Mouse (Mus musculus) lung, postnatal 0 days (tissue): Measurements from ENCODE around the gene Tnfsf9. TPM values are rescaled to one million over a fixed set of nuclear protein-coding genes. Genes with fewer than 3 reads are reported as not detected.

Experiments
- ATAC-seq: fragments of 200-750 bp; cut with Nextera tagmentation; 2 replicates; pipeline ENCODE4 v1.8.0; 2017; ENCODE audit warnings: moderate library complexity
- DNase-seq: peaks from one replicate; pipeline ENCODE4 v3.0.0-alpha.2; 2016; ENCODE audit warnings: low spot score
- H3K27ac ChIP-seq: fragments of 300-500 bp; sonication (generic); 2 replicates; pipeline ENCODE4 v1.5.1; 2014; ENCODE audit warnings: antibody characterized with exemption, mild to moderate bottlenecking, low read length, mixed read lengths
- H3K27me3 ChIP-seq: fragments of 300-500 bp; sonication (generic); replicated peaks from 2 replicates; pipeline ENCODE4 v1.6.1; 2014; ENCODE audit warnings: low read length, mixed read lengths; ENCODE audit not compliant: insufficient read depth
- H3K36me3 ChIP-seq: fragments of 300-500 bp; sonication (generic); 2 replicates; pipeline ENCODE4 v1.6.1; 2014; ENCODE audit warnings: low read length, mixed read lengths; ENCODE audit not compliant: insufficient read depth
- H3K4me1 ChIP-seq: fragments of 300-500 bp; sonication (generic); 2 replicates; pipeline ENCODE4 v1.6.1; 2014; ENCODE audit warnings: antibody characterized with exemption, low read depth, low read length, mixed read lengths; ENCODE audit not compliant: insufficient read depth
- H3K4me2 ChIP-seq: fragments of 300-500 bp; sonication (generic); replicated peaks from 2 replicates; pipeline ENCODE4 v1.6.1; 2014; ENCODE audit warnings: low read depth, mild to moderate bottlenecking, low read length, moderate library complexity, mixed read lengths
- H3K4me3 ChIP-seq: fragments of 300-500 bp; sonication (generic); 2 replicates; pipeline ENCODE4 v1.5.1; 2014; ENCODE audit warnings: low read depth, low read length
- H3K9ac ChIP-seq: fragments of 300-500 bp; sonication (generic); replicated peaks from 2 replicates; pipeline ENCODE4 v1.6.1; 2014; ENCODE audit warnings: low read depth, mild to moderate bottlenecking
- H3K9me3 ChIP-seq: fragments of 300-500 bp; sonication (generic); 2 replicates; pipeline ENCODE4 v1.6.1; 2016; ENCODE audit warnings: low read length, mixed read lengths
- CTCF ChIP-seq: IDR thresholded peaks from 2 replicates; pipeline ENCODE4 v1.5.1; 2016; ENCODE audit warnings: antibody characterized with exemption, mild to moderate bottlenecking
- EP300 ChIP-seq: IDR thresholded peaks from 2 replicates; pipeline ENCODE4 v1.6.1; 2016; ENCODE audit warnings: antibody characterized with exemption, mild to moderate bottlenecking, control low read depth
- WGBS: fragments of 180-500 bp; shearing (Covaris S2); extraction: QIAGEN DNeasy Blood & Tissue Kit; methylation state at CpG from one replicate; pipeline ENCODE4 v1.1.7; 2014; 5-methylcytosine and 5-hydroxymethylcytosine counted together
- polyA plus RNA-seq: library from polyadenylated mRNA; unstranded; fragments of >200 nt; fragmentation: Nextera tagmentation; extraction: Ambion mirVana; gene quantifications from 2 replicates; pipeline ENCODE4 v1.2.1, GENCODE M21; 2015

Gene Tnfsf9
- polyA plus RNA-seq, 1 experiment from 2014 or later = 3.0 TPM

DNA sequence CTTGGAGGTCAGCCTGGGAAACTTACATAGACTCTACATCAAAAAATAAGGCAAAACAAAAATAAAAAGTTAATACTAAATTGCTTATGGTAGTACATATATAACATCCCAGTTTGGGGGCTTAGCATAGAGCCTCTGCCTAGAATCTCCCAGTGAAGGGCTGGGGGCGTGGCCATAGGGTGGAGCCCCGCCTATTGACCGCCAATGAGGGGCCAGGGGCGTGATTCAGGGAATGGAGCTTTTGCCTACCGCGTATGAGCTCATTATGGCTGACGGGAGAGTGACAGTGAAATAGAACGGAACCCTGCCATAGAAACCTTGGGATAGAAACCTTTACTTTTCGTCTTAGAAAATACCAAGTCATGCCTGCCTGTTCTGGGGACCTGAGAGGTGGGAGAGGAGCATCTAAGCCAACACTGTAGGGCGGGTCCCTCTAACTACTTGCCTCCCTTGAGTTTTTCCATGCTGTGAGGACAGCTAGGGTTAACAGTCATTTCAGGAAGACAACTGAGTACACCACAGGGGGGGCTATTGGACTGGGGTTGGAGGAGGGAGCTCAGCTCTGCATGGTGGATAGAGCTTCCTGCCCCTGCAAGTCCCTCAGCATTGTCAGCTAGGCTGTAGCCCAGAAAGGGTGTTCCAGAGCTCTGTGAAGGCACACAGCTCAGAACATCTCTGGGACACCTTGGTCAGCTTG is 5.3 kb upstream of the Tnfsf9 start:
- Histone ChIP-seq H3K27ac (no peak overlapping the region), H3K9ac (no peak overlapping the region), H3K9me3 (no peaks in the 10 kb centered on the region), H3K4me3 (no peak overlapping the region), H3K27me3 (no peaks in the 10 kb centered on the region), H3K36me3 (no peaks in the 10 kb centered on the region), H3K4me2 (no peak overlapping the region), H3K4me1 (no peaks in the 10 kb centered on the region)
- DNase-seq = no peak
- TF ChIP-seq CTCF (no peak), EP300 (no peak)
- ATAC-seq = no peak
- 10% methylated on average over 10 of the region's 10 CpGs for WGBS

DNA sequence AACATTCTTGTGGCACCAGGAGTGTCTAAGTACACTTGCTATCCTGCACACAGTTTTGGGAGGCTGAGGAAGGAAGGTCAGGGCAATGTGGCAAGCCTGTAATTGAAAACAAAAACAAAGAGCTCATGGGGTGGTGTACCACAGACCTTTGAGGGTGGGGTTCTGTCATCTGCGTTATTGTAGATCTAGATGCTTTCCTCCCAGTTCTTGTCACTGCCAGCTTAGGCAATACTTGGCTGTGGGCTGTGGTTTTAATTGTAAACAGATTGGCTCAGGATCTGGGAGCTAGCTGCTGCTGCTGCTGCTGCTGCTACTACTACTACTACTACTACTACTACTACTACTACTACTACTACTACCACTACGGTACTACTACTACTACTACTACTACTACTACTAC is 2.8 kb upstream of the Tnfsf9 start:
- H3K27ac ChIP-seq = no peak overlapping the region
- WGBS = 77% methylated on average over 2 of the region's 2 CpGs
- DNase-seq (no peak), ATAC-seq (no peak)
- H3K4me2 ChIP-seq = no peak overlapping the region
- no peaks in the 10 kb centered on the region for H3K4me1 ChIP-seq
- TF ChIP-seq CTCF = no peak
- no peak for TF ChIP-seq EP300
- H3K9ac ChIP-seq = no peak overlapping the region
- H3K27me3 ChIP-seq = no peaks in the 10 kb centered on the region
- no peak overlapping the region for H3K4me3 ChIP-seq
- H3K36me3 ChIP-seq = no peaks in the 10 kb centered on the region
- H3K9me3 ChIP-seq = no peaks in the 10 kb centered on the region

- Histone ChIP-seq H3K9me3 (no peaks in the 10 kb centered on the region), H3K27me3 (no peaks in the 10 kb centered on the region), H3K9ac (no peak overlapping the region), H3K4me2 (peak overlapping the region; percentile 87), H3K4me3 (no peak overlapping the region; the same call in 1 of the 2 replicates), H3K36me3 (no peaks in the 10 kb centered on the region), H3K4me1 (no peaks in the 10 kb centered on the region), H3K27ac (no peak overlapping the region)
- no peak for ATAC-seq
- DNase-seq = no peak
- 49% methylated on average over 4 of the region's 4 CpGs for WGBS
- TF ChIP-seq CTCF (no peak), EP300 (no peak)
These were observed 629 bp upstream of the Tnfsf9 start for GRCm38 (mm10) chr17:57104496-57104895.

GRCm38 (mm10) chr17:57106035-57106368 is 877 bp downstream of the Tnfsf9 start:
- Histone ChIP-seq H3K27me3 (no peaks in the 10 kb centered on the region), H3K4me3 (peak overlapping the region; percentile 51; the same call in 1 of the 2 replicates), H3K27ac (no peak overlapping the region), H3K36me3 (no peaks in the 10 kb centered on the region), H3K4me1 (no peaks in the 10 kb centered on the region), H3K4me2 (peak overlapping the region; percentile 87), H3K9me3 (no peaks in the 10 kb centered on the region), H3K9ac (no peak overlapping the region)
- no peak for DNase-seq
- no peak for ATAC-seq
- TF ChIP-seq EP300 (no peak), CTCF (no peak)
- WGBS = 14% methylated on average over 9 of the region's 9 CpGs

- Histone ChIP-seq H3K4me2 (no peak overlapping the region), H3K27me3 (no peaks in the 10 kb centered on the region), H3K27ac (no peak overlapping the region), H3K4me3 (no peak overlapping the region), H3K9ac (no peak overlapping the region), H3K9me3 (no peaks in the 10 kb centered on the region), H3K4me1 (no peaks in the 10 kb centered on the region), H3K36me3 (no peaks in the 10 kb centered on the region)
- WGBS = 88% methylated on average over 5 of the region's 5 CpGs
- TF ChIP-seq EP300 (no peak), CTCF (no peak)
- no peak for DNase-seq
- ATAC-seq = no peak
These were observed 1.9 kb downstream of the Tnfsf9 start for GRCm38 (mm10) chr17:57107064-57107463.

GRCm38 (mm10) chr17:57108040-57108665 is 3.0 kb downstream of the Tnfsf9 start:
- WGBS = 78% methylated on average over 7 of the region's 7 CpGs
- no peaks in the 10 kb centered on the region for H3K4me1 ChIP-seq
- no peak overlapping the region for H3K4me2 ChIP-seq
- ATAC-seq (no peak), DNase-seq (no peak)
- no peaks in the 10 kb centered on the region for H3K9me3 ChIP-seq
- H3K36me3 ChIP-seq = no peaks in the 10 kb centered on the region
- no peaks in the 10 kb centered on the region for H3K27me3 ChIP-seq
- no peak overlapping the region for H3K4me3 ChIP-seq
- H3K9ac ChIP-seq = no peak overlapping the region
- no peak for TF ChIP-seq EP300
- no peak for TF ChIP-seq CTCF
- H3K27ac ChIP-seq = no peak overlapping the region
